In genomic region chr7:64373147-64373829, GRCm38 (mm10) we compare ENCODE assay signal across 8 mouse cellular contexts. TPM values are rescaled to one million over a fixed set of nuclear protein-coding genes. Genes with fewer than 3 reads are reported as not detected.
DNase-seq lines count a peak whose midpoint lies in the region; ATAC-seq lines count a peak whose summit lies in the region.

No protein-coding gene starts in this region.

- peaks cover 42% of the 10 kb centered on the region for H3K36me3 ChIP-seq in heart, embryonic 14.5 days (ENCODE audit: control insufficient read depth, insufficient read depth, low read length)
- H3K36me3 ChIP-seq in macrophage (ENCODE audit: inconsistent target), result peaks cover 34% of the 10 kb centered on the region

- H3K4me2 ChIP-seq in heart, embryonic 14.5 days (ENCODE audit: low read length), result peak overlapping the region; percentile 87

- peaks cover 2 to 3% of the 10 kb centered on the region in 2 experiments; a peak in 1 of 4 replicates for H3K4me1 ChIP-seq in heart, embryonic 14.5 days (ENCODE audit: control insufficient read depth in 2 of 2, insufficient read depth in 2 of 2, low read length in 2 of 2)

- H3K9me3 ChIP-seq in heart, embryonic 14.5 days (ENCODE audit: control insufficient read depth, low read length), result no peaks in the 10 kb centered on the region

- H3K27me3 ChIP-seq in heart, embryonic 14.5 days (ENCODE audit: control insufficient read depth, insufficient read depth, low read length), result no peaks in the 10 kb centered on the region

- ATAC-seq in heart, embryonic 14.5 days (ENCODE audit: insufficient number of reproducible peaks, insufficient read depth, low FRiP score, low read depth), result no peak

- intact Hi-C loops in heart, postnatal 14 days (cut with DNase I), result no loop called here

- no peaks in the 10 kb centered on the region for H3K79me2 ChIP-seq in macrophage (ENCODE audit: inconsistent target)

- 11% methylated on average over 18 of the region's 18 CpGs for WGBS in heart, embryonic 14.5 days
- 12% methylated on average over 18 of the region's 18 CpGs for WGBS in macrophage (ENCODE audit: missing documents)

- peak overlapping the region; percentile 66 to 83 for H3K4me3 ChIP-seq in heart, embryonic 14.5 days (ENCODE audit: control insufficient read depth in 1 of 2, insufficient read depth in 1 of 2, low read depth in 1 of 2, low read length in 2 of 2)
- H3K4me3 ChIP-seq in macrophage (ENCODE audit: inconsistent target), result peak overlapping the region; percentile 69

- H3K9ac ChIP-seq in heart, embryonic 14.5 days (ENCODE audit: low read length), result peak overlapping the region; percentile 83

- no peak for DNase-seq in heart, postnatal 14 days
- DNase-seq in MN1 (ENCODE audit: low spot score), result peak; percentile 8
- DNase-seq in forelimb bud, embryonic 11.5 days (ENCODE audit: low read depth, low spot score), result peak; percentile 6
- DNase-seq in urinary bladder, postnatal 14 days (ENCODE audit: low spot score), result no peak
- no peak for DNase-seq in right cerebral cortex, postnatal 4 days
- no peak for DNase-seq in frontal cortex, postnatal 25 days (ENCODE audit: low spot score in 2 of 2)

- H3K27ac ChIP-seq in heart, embryonic 14.5 days (replicated peaks in 1 of 2; ENCODE audit: control insufficient read depth in 1 of 2, insufficient read depth in 1 of 2, low read depth in 2 of 2, low read length in 2 of 2), result peak overlapping the region; percentile 91 to 97
- peak overlapping the region; percentile 73 for H3K27ac ChIP-seq in macrophage

RNA-seq across cellular contexts. Expression of gene Fan1, which starts 0.6 kb away (rescaled TPM):
- polyA plus RNA-seq in heart, embryonic 14.5 days (2014; fragmentation: Nextera tagmentation; extraction: Ambion mirVana), result 4.1 and 4.2 TPM in 2 replicates
- 1 to 10 TPM; 6.7 to 7.7 TPM for total RNA-seq in heart, postnatal 14 days (2021)
- total RNA-seq in macrophage (2018; cell fraction: chromatin; rRNA removed), result 10 to 100 TPM in 13 of 26 experiments, 1 to 10 TPM in 11, under 1 TPM in 2; 0.74 to 24.8 (median 9.4) TPM
- total RNA-seq in macrophage (2018; cell fraction: cytosol; rRNA removed), result 1 to 10 TPM in 23 of 26 experiments, under 1 TPM in 3; 0.38 to 5.7 (median 3.3) TPM
- total RNA-seq in macrophage (2018; cell fraction: nucleus; rRNA removed), result 10 to 100 TPM in 6 of 26 experiments, 1 to 10 TPM in 20; 1.2 to 15.9 (median 6.1) TPM
- polyA plus RNA-seq in macrophage (2018), result 2.9 to 3.8 TPM (median 3.3 TPM) in 3 replicates

RNA-seq across cellular contexts. Expression of gene Mphosph10, which starts 18.8 kb away (rescaled TPM):
- 18.6 and 20.0 TPM in 2 replicates for polyA plus RNA-seq in heart, embryonic 14.5 days (2014; fragmentation: Nextera tagmentation; extraction: Ambion mirVana)
- total RNA-seq in heart, postnatal 14 days (2021), result 10 to 100 TPM; 10.3 to 11.7 TPM
- total RNA-seq in macrophage (2018; cell fraction: chromatin; rRNA removed), result 10 to 100 TPM in 24 of 26 experiments, 1 to 10 TPM in 2; 7.1 to 42.2 (median 23.3) TPM
- total RNA-seq in macrophage (2018; cell fraction: cytosol; rRNA removed), result 10 to 100 TPM; 12.1 to 28.7 (median 23.4) TPM
- 10 to 100 TPM in 25 of 26 experiments, 1 to 10 TPM in 1; 8.4 to 43.8 (median 15.9) TPM for total RNA-seq in macrophage (2018; cell fraction: nucleus; rRNA removed)
- polyA plus RNA-seq in macrophage (2018), result 19.9 to 52.8 TPM (median 42.2 TPM) in 3 replicates

RNA-seq across cellular contexts. Expression of gene Mcee, which starts 19.1 kb away (rescaled TPM):
- 145 and 150 TPM in 2 replicates for polyA plus RNA-seq in heart, embryonic 14.5 days (2014; fragmentation: Nextera tagmentation; extraction: Ambion mirVana)
- total RNA-seq in heart, postnatal 14 days (2021), result 100 to 1,000 TPM; 157 to 162 TPM
- total RNA-seq in macrophage (2018; cell fraction: chromatin; rRNA removed), result 10 to 100 TPM in 14 of 26 experiments, 1 to 10 TPM in 10, not detected in 2; 2.2 to 20.8 (median 11.0) TPM
- 100 to 1,000 TPM in 1 of 26 experiments, 10 to 100 TPM in 25; 44.4 to 122 (median 70.0) TPM for total RNA-seq in macrophage (2018; cell fraction: cytosol; rRNA removed)
- 10 to 100 TPM in 24 of 26 experiments, 1 to 10 TPM in 2; 8.1 to 45.6 (median 17.6) TPM for total RNA-seq in macrophage (2018; cell fraction: nucleus; rRNA removed)
- 58.1 to 88.1 TPM (median 62.8 TPM) in 3 replicates for polyA plus RNA-seq in macrophage (2018)

Comparison
In these comparisons a context has a peak if more than half of its experiments do, and no peak if none do; other contexts are left out.
1. DNase-seq: peak in MN1 (single experiment) and forelimb bud, embryonic 11.5 days (single experiment); none in heart, postnatal 14 days (0 of 2), urinary bladder, postnatal 14 days (single experiment), right cerebral cortex, postnatal 4 days (single experiment) and frontal cortex, postnatal 25 days (0 of 2).